Mouse (Mus musculus) thymus, adult 18-20 months (tissue): ENCODE measurements around the gene Alx1.

ENCODE experiments used
- DNase-seq, 2 experiments: peaks; one replicate each; pipeline ENCODE4 v3.0.0; 2022; ENCODE audit warnings: mixed read lengths in 2 of 2

The Alx1 gene

GRCm38 (mm10) chr10:103029730-103030490, at the start of gene Alx1:
Gene Alx1 (minus strand): TSS chr10:103030215.
- DNase-seq, result no peak

- DNase-seq, result no peak
Observed at GRCm38 (mm10) chr10:103049593-103049992, 19.6 kb upstream of the Alx1 start.

- DNase-seq, result no peak
Observed at GRCm38 (mm10) chr10:103046623-103047022, 16.6 kb upstream of the Alx1 start.

GRCm38 (mm10) chr10:103045019-103045418, 15.0 kb upstream of the Alx1 start:
- DNase-seq, result no peak

- DNase-seq, result no peak
Observed at GRCm38 (mm10) chr10:103035002-103035640, 5.1 kb upstream of the Alx1 start.

- no peak for DNase-seq
Observed at GRCm38 (mm10) chr10:103030931-103031330, 916 bp upstream of the Alx1 start.

GRCm38 (mm10) chr10:103029132-103029729, 784 bp downstream of the Alx1 start:
- DNase-seq, result no peak

- no peak for DNase-seq
Observed at GRCm38 (mm10) chr10:103028253-103029131, 1.5 kb downstream of the Alx1 start.

- no peak for DNase-seq
Observed at GRCm38 (mm10) chr10:103027931-103028252, 2.1 kb downstream of the Alx1 start.

- no peak for DNase-seq
Observed at GRCm38 (mm10) chr10:103027226-103027930, 2.6 kb downstream of the Alx1 start.

- no peak for DNase-seq
Observed at GRCm38 (mm10) chr10:103026636-103027225, 3.3 kb downstream of the Alx1 start.

GRCm38 (mm10) chr10:103002556-103002955, 27.5 kb downstream of the Alx1 start:
- no peak for DNase-seq

- no peak for DNase-seq
Observed at GRCm38 (mm10) chr10:103000902-103001301, 29.1 kb downstream of the Alx1 start.

GRCm38 (mm10) chr10:102999584-102999983, 30.4 kb downstream of the Alx1 start:
- no peak for DNase-seq

GRCm38 (mm10) chr10:102975106-102975505, 54.9 kb downstream of the Alx1 start:
- no peak for DNase-seq

- no peak for DNase-seq
Observed at GRCm38 (mm10) chr10:102959602-102960001, 70.4 kb downstream of the Alx1 start.
